Mouse (Mus musculus) myocyte (in vitro differentiated cells): ENCODE data around the gene Otx2.

Experiments used
- E2F4 ChIP-seq: IDR thresholded peaks from one replicate; pipeline ENCODE4 v1.6.1; 2011; ENCODE audit warnings: mild to moderate bottlenecking, control low read depth, moderate library complexity; ENCODE audit not compliant: insufficient read depth
- MAX ChIP-seq: IDR thresholded peaks from one replicate; pipeline ENCODE4 v1.6.1; 2011; ENCODE audit warnings: low read depth, mild to moderate bottlenecking, control low read depth
- POLR2A ChIP-seq: IDR thresholded peaks from one replicate; pipeline ENCODE4 v1.6.1; 2011; ENCODE audit warnings: low read depth, mild to moderate bottlenecking, control low read depth, moderate library complexity; ENCODE audit not compliant: insufficient read length
- SRF ChIP-seq: IDR thresholded peaks from one replicate; pipeline ENCODE4 v1.6.1; 2011; ENCODE audit warnings: low read depth; ENCODE audit not compliant: control insufficient read depth, insufficient read length

DNA sequence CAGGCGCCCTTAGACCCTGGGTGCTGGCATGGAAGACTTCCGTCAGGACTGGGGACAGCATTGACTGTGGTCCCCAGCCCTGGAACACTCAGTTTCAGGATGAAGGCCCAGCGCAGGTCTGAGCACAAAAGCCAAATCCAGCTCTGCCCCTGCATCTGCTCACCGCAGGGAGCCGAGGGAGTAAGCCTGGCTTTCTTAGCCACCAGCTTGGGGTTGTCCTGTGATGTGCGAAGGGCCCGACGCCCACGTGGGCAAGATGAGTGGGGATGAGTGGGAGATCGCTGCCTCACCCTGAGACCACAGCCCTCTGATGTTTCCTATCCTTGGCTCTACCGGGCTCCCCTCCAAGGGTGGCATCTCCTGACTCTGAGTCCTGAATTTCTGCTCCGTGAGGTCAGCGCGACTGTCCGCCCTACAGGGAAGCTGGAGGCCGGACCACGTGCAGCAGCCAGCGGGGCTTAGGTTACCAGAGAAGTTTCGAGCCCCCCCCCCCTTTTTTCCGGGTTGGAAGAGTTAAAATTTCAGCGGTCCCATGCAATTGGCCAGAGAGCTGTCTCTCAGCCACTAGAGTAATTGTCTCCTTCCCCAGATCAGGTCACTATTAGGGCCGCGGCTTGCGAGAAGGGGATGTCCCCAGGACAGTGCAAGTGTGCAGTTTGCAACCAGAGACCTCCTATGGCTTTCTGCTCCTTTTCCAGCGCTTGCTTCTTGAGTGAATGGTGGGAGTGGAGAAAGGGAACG is 22.0 kb downstream of the Otx2 start:
- TF ChIP-seq POLR2A, result no peak
- TF ChIP-seq E2F4, result no peak
- no peak for TF ChIP-seq SRF
- TF ChIP-seq MAX, result no peak
